Mouse (Mus musculus): ENCODE measurements around the gene C1qtnf6.

- TF ChIP-seq CTCF (IDR thresholded peaks at IDR 0.05; ENCODE audit: borderline replicate concordance, insufficient read depth, low read depth, low read length) (no peak), POLR2A (IDR thresholded peaks at IDR 0.05; ENCODE audit: borderline replicate concordance, insufficient read depth, low read length) (no peak)
Observed at GRCm38 (mm10) chr15:78509297-78509899, 21.8 kb downstream of the C1qtnf6 start.

Data from cerebellum, adult 2 months (tissue).